Mouse (Mus musculus): ENCODE measurements around the gene Edem1.

Gene Edem1

DNA sequence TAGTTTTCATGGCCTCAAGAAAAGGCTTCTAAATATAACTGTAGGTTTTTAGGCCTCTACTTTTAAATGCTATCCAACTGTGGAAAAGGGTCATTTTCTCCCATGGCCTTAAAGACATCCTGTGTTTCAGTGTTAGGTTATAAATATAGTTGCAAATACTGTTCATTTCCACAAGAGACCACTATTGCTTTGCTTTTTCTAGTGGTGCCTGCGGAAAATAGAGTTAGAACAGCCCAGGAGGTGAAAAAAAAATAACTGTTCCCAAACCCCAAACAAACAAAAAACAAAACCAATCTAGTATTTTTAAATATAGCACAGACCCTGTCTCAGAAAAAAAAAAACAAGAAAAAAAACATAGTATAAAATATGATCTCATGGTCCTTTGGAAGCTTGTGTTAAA is 46.9 kb downstream of the Edem1 start:
- DNase-seq (ENCODE audit: low spot score in 2 of 2), result no peak

GRCm38 (mm10) chr6:108876052-108876451 is 47.6 kb downstream of the Edem1 start:
- peak; percentile 8 to 17 for DNase-seq (ENCODE audit: low spot score in 2 of 2)

- DNase-seq (ENCODE audit: low spot score in 2 of 2), result no peak
Measured at GRCm38 (mm10) chr6:108876486-108876885, 48.0 kb downstream of the Edem1 start.

GRCm38 (mm10) chr6:108880368-108881013 is 52.0 kb downstream of the Edem1 start:
- DNase-seq (ENCODE audit: low spot score in 2 of 2), result no peak

GRCm38 (mm10) chr6:108881074-108881473 is 52.6 kb downstream of the Edem1 start:
- no peak for DNase-seq (ENCODE audit: low spot score in 2 of 2)

DNA sequence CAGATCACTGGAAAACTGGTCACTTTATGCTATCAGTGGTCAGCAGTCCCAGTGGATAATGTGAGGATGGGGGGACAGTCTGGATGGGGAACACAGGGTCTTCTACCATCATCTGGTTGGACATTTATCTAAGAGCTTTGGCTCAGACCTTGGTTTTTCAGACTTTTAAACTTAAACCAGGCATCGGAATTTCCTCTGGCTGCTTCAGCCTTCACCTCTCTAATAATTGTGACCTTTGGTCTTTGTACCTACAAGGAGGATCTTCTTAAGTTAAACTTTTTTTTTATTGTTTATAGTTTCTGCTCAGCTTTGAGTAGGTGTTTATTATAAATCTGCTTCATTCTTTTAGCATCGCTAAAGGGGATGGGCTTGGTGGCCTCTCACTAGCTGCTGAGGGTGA is 55.4 kb downstream of the Edem1 start:
- DNase-seq (ENCODE audit: low spot score in 2 of 2), result no peak

DNA sequence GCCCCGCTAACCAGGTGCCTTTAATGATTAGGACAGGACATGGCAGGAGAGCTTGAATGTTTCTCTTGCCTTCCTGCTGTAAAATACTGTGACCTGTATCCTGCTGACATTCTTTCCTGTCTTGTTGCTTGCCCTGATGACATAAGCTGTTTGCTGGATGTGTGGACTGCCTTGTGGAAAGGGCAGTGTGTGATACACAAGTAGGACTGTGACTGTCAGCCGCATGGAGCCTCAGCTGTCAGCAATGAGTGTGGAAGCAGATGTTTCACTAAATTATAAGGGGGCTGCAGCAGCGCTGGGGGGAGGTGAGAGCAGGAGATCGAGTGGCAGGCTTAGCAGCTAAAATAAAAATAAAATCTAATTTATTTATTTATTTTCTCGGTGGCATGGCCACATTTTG is 56.2 kb downstream of the Edem1 start:
- DNase-seq (ENCODE audit: low spot score in 2 of 2), result no peak

DNA sequence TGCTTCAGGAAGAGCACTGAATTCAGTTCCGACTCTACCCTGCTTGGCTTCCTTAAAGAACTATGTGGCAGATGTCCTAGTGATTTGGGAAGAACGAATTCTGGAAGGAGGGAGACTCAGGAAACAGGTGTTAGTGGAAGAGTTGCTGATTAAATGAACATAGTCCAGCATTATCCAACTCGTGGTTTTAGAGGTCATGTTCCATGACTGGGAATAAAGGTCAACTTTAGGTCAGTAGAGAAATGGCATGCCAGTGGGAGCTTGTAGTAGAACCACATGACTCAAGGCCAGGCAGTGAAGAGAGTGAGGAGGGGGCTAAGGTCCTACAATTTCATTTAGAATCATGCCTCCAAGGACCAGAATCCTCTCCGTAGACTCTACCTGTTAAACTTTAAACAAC is 57.9 kb downstream of the Edem1 start:
- no peak for DNase-seq (ENCODE audit: low spot score in 2 of 2)

- DNase-seq (ENCODE audit: low spot score in 2 of 2), result no peak
Measured at GRCm38 (mm10) chr6:108892589-108892988, 64.1 kb downstream of the Edem1 start.

- DNase-seq (ENCODE audit: low spot score in 2 of 2), result no peak
Measured at GRCm38 (mm10) chr6:108895129-108895528, 66.7 kb downstream of the Edem1 start.

GRCm38 (mm10) chr6:108895976-108896375 is 67.5 kb downstream of the Edem1 start:
- DNase-seq (ENCODE audit: low spot score in 2 of 2), result no peak

GRCm38 (mm10) chr6:108896525-108897087 is 68.2 kb downstream of the Edem1 start:
- no peak for DNase-seq (ENCODE audit: low spot score in 2 of 2)

- DNase-seq (ENCODE audit: low spot score in 2 of 2), result no peak
Measured at GRCm38 (mm10) chr6:108899231-108899630, 70.8 kb downstream of the Edem1 start.

GRCm38 (mm10) chr6:108902124-108902523 is 73.7 kb downstream of the Edem1 start:
- peak in 1 of 2 experiments; percentile 4 for DNase-seq (ENCODE audit: low spot score in 2 of 2)

DNA sequence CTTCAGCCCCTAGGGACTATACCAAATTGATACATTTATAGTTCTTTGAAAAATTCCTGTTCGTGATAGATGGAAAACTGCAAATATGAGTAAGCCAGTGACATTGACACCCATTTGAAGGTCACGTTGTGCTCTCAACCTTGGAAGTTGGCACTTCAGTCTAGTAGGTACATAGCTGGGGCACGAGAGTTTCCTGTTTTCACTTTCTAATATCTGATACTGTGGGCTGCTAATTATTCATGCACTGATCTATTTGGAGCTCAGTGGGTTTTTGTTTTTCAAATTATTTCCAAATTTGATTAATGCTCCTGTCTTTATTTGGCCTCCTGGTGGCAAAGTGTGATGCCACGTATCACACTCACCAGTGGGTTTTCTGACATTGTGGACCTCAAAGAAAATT is 74.8 kb downstream of the Edem1 start:
- peak; percentile 4 to 11 for DNase-seq (ENCODE audit: low spot score in 2 of 2)

- DNase-seq (ENCODE audit: low spot score in 2 of 2), result peak; percentile 26 to 32
Measured at GRCm38 (mm10) chr6:108906539-108906938, 78.1 kb downstream of the Edem1 start.
